Mouse (Mus musculus) adrenal gland (tissue): ENCODE measurements at regions not wholly inside any gene's neighbourhood (a gene's known extent, or its start where the extent isn't known, plus 50 kb on each side); places are given as distances from the start of the nearest gene placed in this dataset.

Source experiments
- intact Hi-C: fragments of 180-260 bp; cut with DNase I; formaldehyde crosslinking; loops from one replicate; pipeline ENCODE4 v1.15.1; 2025

GRCm38 (mm10) chr8:11909146-11909545, 68.9 kb downstream of the Tex29 start:
- intact Hi-C loops, result no loop called here

- intact Hi-C loops, result no loop called here
These were observed 71.6 kb downstream of the Tex29 start for GRCm38 (mm10) chr8:11911639-11912450.

DNA sequence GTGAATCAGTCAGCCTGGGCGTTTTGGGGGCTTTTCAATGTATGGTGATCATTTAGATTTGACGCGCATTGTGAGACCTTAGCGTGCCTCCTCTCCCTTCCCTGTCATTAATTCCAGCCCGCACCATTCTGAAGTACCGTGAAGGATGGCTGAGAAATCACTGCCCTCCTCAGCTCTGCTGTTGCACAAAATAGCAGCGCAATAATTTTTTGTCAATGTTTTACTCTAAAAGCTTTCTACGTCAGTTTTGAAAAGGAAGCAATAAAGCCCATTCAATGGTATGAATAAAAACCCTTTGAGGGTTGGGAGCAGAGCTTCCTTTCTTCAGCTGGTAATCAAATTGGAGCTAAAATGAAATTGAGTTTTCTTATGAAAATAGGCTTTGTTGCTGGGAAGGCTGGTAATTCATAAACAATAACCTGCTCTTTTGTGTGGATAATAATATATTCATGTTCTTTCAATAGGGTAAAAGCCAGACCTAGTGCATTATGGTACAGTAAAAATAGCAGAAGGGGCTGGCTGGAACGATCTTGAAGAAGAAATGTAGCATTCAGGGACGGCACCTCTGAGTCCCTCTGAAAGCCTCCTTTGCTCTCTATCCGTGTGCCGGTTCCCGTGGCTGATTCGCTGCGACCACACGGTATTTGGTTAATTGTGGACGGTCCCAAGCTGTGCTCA, 72.3 kb downstream of the Tex29 start:
- intact Hi-C loops, result no loop called here

GRCm38 (mm10) chr8:11913129-11913900, 73.0 kb downstream of the Tex29 start:
- intact Hi-C loops, result no loop called here

- intact Hi-C loops, result no loop called here
These were observed 73.9 kb downstream of the Tex29 start for GRCm38 (mm10) chr8:11914131-11914530.

DNA sequence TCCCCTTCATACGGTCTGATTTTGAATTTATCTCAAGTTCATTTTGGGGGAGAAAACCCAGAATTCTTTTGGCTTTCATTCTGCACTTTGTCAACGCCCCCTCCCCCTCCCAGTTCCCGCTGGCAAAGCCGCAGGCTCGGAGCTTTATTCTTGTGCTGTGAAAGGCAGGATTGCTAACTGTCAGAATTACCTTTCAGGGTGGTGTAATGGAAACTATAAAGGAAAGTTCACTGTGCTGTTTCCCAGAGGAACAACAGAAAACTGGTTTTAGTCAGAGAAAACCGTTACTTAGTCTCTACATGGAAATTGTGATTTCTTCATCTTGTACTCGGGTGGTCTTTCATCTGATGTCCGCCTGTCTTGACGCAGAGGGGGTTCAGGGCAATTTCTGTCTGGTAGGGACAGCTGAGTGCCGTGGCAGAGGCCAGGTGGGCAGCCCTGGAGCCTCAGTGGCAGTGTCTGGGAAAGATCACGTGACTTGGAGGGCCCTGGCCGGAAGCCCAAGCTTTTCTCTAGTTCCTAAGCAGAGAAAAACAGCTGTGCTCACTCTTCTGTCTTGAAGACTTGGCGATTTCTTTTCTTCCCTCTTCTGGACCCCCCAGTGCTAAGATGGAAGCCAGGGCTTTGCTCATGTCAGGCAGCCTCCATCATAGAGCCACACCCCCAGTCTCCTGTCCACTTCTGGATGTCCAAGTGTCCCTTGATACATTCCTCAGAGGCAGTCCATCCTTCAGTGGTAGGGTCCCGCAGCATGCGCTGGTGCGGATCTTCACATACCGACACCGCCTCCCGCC, 74.6 kb downstream of the Tex29 start:
- intact Hi-C loops, result no loop called here

DNA sequence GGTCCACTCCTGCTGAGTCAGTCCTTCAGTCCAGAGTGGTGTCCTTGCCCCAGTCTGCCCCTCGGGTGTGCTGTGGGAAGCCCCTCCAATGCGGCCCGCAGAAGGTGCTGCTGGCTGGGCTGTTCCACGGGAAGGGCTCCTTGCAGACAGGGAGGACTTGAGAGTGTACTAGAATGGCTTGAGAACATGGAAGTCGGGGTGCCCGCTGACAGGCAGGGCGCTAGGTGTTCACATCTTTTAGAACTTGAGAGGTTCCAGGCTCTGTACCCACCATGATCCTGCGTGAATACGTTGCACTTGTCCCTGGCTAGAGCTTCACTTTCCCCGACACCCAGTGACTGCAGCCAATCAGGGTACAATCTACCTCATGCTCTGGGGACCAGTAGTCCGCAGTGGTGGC, 75.4 kb downstream of the Tex29 start:
- intact Hi-C loops, result no loop called here

GRCm38 (mm10) chr8:11919876-11920275, 79.6 kb downstream of the Tex29 start:
- intact Hi-C loops, result loop anchor here (5.0 kb wide), 1 partner anchor 98 kb away; no protein-coding TSS in a partner anchor

DNA sequence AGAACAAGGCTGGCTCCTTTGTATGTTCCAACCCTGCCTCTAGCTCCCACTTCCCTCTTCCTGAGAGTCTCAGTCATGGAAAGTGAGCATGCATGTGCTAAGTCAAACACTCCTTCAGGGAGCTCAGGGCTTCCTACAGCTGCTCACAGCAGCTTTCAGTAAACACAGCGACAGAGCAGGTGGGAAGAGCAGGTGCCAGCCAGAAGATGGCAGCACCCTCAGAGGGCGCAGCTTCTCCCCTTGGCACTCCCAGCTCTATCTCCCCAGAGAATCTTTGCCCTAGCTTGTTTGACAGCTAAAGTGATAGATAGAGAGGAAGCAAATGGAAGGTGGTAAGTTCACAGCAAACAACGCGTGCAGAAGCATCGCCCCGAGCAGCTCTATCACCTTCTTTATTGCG, 82.8 kb downstream of the Tex29 start:
- intact Hi-C loops, result loop anchor here (5.0 kb wide), 1 partner anchor 101 kb away; no protein-coding TSS in a partner anchor

- intact Hi-C loops, result loop anchor here (2.0 to 5.0 kb wide), 2 partner anchors 102 to 165 kb away; no protein-coding TSS in a partner anchor
These were observed 83.9 kb downstream of the Tex29 start for GRCm38 (mm10) chr8:11924165-11924564.

DNA sequence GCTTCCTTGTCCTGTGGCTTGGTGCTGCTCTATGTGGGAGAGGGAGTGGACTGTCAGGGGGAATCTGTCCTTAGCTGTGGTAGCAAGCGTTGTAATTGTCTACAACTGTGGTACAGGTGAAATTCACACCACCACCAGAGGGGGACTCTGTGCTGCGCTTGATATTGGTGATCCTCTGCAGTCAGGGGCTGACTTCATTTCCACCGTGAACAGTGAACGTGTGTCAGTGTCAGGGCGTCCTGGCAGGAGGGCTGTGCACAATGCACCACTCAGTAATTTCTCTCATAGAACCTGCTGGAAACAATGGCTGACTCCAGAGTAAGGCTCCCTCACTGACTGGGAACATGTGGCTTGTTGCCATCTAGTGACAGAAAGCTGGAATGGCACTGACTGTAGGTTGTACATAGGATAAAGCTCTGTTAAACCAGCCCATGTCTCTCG, 102.6 kb downstream of the Tex29 start:
- intact Hi-C loops, result loop anchor here (5.0 to 10.0 kb wide), 2 partner anchors 191 to 1082 kb away; partner anchors contain the start of gene F7

DNA sequence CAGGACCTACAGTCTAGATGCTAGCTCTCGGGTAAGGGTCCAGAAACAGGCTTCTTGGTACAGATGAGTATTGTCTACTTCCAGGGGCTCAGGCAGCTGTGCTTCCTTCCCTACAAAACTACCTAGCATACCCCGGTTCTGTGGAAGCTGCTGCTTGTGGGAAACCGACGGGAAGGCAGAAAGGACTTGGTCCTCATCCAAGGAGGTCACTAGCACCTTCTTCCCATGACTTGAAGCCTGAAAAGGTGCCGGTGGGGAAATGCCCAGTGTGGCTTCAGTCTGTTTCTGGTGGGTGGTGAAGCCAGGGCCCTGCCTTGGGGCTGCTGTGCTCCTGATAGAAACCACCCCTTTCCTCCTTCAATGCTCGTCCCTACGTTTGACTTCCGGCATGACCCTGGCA, 107.5 kb downstream of the Tex29 start:
- intact Hi-C loops, result loop anchor here (10.0 kb wide), 1 partner anchor 1077 kb away; the partner anchor contains the start of gene F7

GRCm38 (mm10) chr8:11956268-11956667, 116.0 kb downstream of the Tex29 start:
- intact Hi-C loops, result loop anchor here (5.0 kb wide), 2 partner anchors 651 to 721 kb away; no protein-coding TSS in a partner anchor

- intact Hi-C loops, result loop anchor here (5.0 kb wide), 2 partner anchors 650 to 720 kb away; no protein-coding TSS in a partner anchor
These were observed 116.9 kb downstream of the Tex29 start for GRCm38 (mm10) chr8:11957046-11957783.

- intact Hi-C loops, result loop anchor here (2.0 to 5.0 kb wide), 3 partner anchors 603 to 719 kb away; no protein-coding TSS in a partner anchor
These were observed 117.9 kb downstream of the Tex29 start for GRCm38 (mm10) chr8:11958176-11958575.

DNA sequence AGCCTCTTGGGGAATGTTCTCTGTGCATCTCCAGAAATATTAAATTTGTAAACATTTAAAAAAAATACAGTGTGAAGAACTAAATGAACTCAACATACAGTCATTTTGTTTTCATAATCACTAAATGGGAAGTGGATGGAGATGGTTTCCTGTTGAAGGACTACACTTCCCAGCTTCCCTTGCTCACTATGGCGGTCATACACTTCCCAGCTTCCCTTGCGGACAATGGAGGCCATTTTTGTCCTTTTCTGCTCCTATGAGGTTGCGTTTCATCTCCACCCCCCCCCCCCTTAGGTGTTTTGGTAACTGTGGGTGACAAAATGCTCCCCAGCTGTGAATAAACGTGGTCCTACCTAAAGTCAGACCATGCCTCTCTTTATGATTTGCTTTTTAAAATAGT, 119.2 kb downstream of the Tex29 start:
- intact Hi-C loops, result loop anchor here (2.0 to 5.0 kb wide), 3 partner anchors 601 to 718 kb away; no protein-coding TSS in a partner anchor

- intact Hi-C loops, result no loop called here
These were observed 123.3 kb downstream of the Tex29 start for GRCm38 (mm10) chr8:11963575-11963974.

GRCm38 (mm10) chr8:11967670-11968069, 127.4 kb downstream of the Tex29 start:
- intact Hi-C loops, result no loop called here

GRCm38 (mm10) chr8:11970515-11970914, 130.2 kb downstream of the Tex29 start:
- intact Hi-C loops, result no loop called here

DNA sequence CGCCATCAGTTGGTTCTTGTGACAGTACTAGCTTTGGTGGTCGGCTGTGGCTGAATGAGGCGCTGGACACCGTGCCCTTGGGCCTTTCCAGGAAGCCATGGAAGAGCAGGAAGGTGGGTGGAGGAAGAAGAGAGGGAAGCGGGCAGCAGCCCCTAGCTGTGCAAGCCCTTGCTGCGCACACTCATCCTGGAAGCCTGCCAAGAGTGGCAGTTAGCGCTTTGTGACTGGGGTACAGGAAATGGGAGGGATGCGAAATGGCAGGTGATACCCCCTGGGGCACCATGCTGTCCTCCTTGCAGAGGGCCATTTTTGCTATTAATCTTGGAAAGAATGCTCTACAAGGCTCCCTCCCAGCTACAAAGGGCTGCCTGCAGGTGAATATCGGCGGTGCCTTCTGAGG, 133.2 kb downstream of the Tex29 start:
- intact Hi-C loops, result no loop called here
